ENCODE assay signal across 20 mouse cellular contexts in the genomic region with DNA sequence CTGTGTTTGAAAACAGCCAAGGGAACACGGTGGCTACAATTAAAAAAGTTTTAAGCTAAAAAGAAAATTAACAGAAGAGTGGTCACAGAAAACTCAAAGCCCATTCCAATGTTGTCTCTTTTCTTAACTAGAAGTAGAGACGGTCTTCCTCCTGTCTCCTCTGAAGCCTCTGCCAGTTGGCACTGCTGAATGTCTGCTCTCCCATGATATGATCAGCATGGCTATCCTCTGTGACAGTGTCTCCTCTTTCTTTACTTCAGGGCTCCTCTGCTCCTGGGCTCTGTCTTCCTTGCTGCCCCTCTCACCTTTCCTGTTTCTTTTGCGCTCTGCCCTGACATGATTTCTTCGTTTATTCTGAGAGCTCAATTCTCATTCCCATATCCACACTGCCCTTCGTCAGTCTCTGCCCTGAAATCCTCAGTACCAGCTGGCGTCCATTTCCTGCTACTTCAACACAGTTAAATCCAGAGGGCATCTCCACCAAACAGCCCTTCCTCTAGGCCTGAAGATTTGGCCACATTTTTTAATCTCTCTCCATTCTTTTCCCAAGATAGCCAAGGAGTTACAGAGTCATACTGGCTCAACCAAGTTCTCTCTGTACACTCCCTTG.
DNase-seq lines count a peak whose midpoint lies in the region; ATAC-seq and TF ChIP-seq lines count a peak whose summit lies in the region.
"Had no signal": no experiment of that assay in that cellular context is flagged by ENCODE, and none has a peak within 500 bp of the region (broad histone marks: within the 10 kb centered on the region; RNA-seq: fewer than 3 reads in every experiment).

No protein-coding gene starts in this region.

- no peak overlapping the region for H3K9ac ChIP-seq in forebrain, embryonic 16.5 days (replicated peaks; ENCODE audit: low read depth, low read length)
- H3K9ac ChIP-seq in forebrain, embryonic 12.5 days: no peak overlapping the region
- no peak overlapping the region for H3K9ac ChIP-seq in kidney, postnatal 0 days (ENCODE audit: low read depth, low read length)
- H3K9ac ChIP-seq in stomach, postnatal 0 days (ENCODE audit: low read length): no peak overlapping the region
- H3K9ac ChIP-seq: heart, embryonic 13.5 days; limb, embryonic 13.5 days; neural tube, embryonic 13.5 days had no signal

- H3K27me3 ChIP-seq in forebrain, embryonic 16.5 days (replicated peaks; ENCODE audit: control insufficient read depth, insufficient read depth, low read length): no peaks in the 10 kb centered on the region
- 0 out of 2 replicates have a peak, but pooled peaks cover 2% of the 10 kb centered on the region for H3K27me3 ChIP-seq in forebrain, embryonic 12.5 days
- H3K27me3 ChIP-seq in kidney, postnatal 0 days (ENCODE audit: insufficient read depth, low read length): no peaks in the 10 kb centered on the region
- H3K27me3 ChIP-seq in stomach, postnatal 0 days (ENCODE audit: control insufficient read depth, insufficient read depth, low read length): no peaks in the 10 kb centered on the region
- H3K27me3 ChIP-seq: heart, embryonic 13.5 days; limb, embryonic 13.5 days had no signal

- whole genome bisulfite sequencing in forebrain, embryonic 16.5 days: 71% methylated on average over 6 of the region's 6 CpGs
- WGBS in forebrain, embryonic 12.5 days: 87% methylated on average over 6 of the region's 6 CpGs
- WGBS in kidney, postnatal 0 days: 57% methylated on average over 6 of the region's 6 CpGs
- WGBS in stomach, postnatal 0 days: 44% methylated on average over 6 of the region's 6 CpGs

- H3K36me3 ChIP-seq in forebrain, embryonic 16.5 days (ENCODE audit: control insufficient read depth, insufficient read depth): no peaks in the 10 kb centered on the region
- H3K36me3 ChIP-seq in forebrain, embryonic 12.5 days (replicated peaks): no peaks in the 10 kb centered on the region
- H3K36me3 ChIP-seq in kidney, postnatal 0 days (ENCODE audit: insufficient read depth, low read length): no peaks in the 10 kb centered on the region
- no peaks in the 10 kb centered on the region for H3K36me3 ChIP-seq in stomach, postnatal 0 days (ENCODE audit: control insufficient read depth, insufficient read depth, low read length)
- H3K36me3 ChIP-seq: G1E; heart, embryonic 13.5 days; hindbrain, embryonic 10.5 days; limb, embryonic 13.5 days; neural tube, embryonic 13.5 days had no signal

- H3K27ac ChIP-seq in forebrain, embryonic 16.5 days (ENCODE audit: low read length): peak overlapping the region; percentile 61
- H3K27ac ChIP-seq in forebrain, embryonic 12.5 days: no peak overlapping the region
- H3K27ac ChIP-seq in kidney, postnatal 0 days: peak overlapping the region; percentile 84
- H3K27ac ChIP-seq in stomach, postnatal 0 days (replicated peaks): peak overlapping the region; percentile 58
- H3K27ac ChIP-seq: heart, embryonic 13.5 days; left cerebral cortex, adult 2 months; limb, embryonic 13.5 days; neural tube, embryonic 13.5 days had no signal

- no peak for TF ChIP-seq EP300 in stomach, postnatal 0 days (optimal IDR thresholded peaks at IDR 0.05)

- DNase-seq in kidney, postnatal 0 days (ENCODE audit: low spot score): no peak
- DNase-seq in kidney, adult 11 months: no peak
- peak; percentile 61 for DNase-seq in urinary bladder, postnatal 14 days (ENCODE audit: low spot score)
- DNase-seq in urinary bladder, adult 2 months (ENCODE audit: low spot score): no peak
- DNase-seq in stomach, postnatal 0 days (ENCODE audit: low spot score): no peak
- no peak for DNase-seq in layer of hippocampus, postnatal 14 days (ENCODE audit: low spot score in 2 of 2)
- DNase-seq: adrenal gland, adult 8-10 months; cerebellum, postnatal 25 days; gastrocnemius, postnatal 10 days; retina, postnatal 1 day; thymus, adult 18-20 months had no signal

- no peaks in the 10 kb centered on the region for H3K9me3 ChIP-seq in forebrain, embryonic 16.5 days (ENCODE audit: control insufficient read depth, low read length)
- H3K9me3 ChIP-seq in forebrain, embryonic 12.5 days: no peaks in the 10 kb centered on the region
- H3K9me3 ChIP-seq in kidney, postnatal 0 days (replicated peaks; ENCODE audit: low read length): no peaks in the 10 kb centered on the region
- no peaks in the 10 kb centered on the region for H3K9me3 ChIP-seq in stomach, postnatal 0 days (ENCODE audit: control insufficient read depth, low read length)
- H3K9me3 ChIP-seq: G1E; heart, embryonic 13.5 days; hindbrain, embryonic 10.5 days; limb, embryonic 13.5 days; neural tube, embryonic 13.5 days had no signal

- no peak overlapping the region for H3K4me2 ChIP-seq in forebrain, embryonic 16.5 days (ENCODE audit: low read length)
- H3K4me2 ChIP-seq in forebrain, embryonic 12.5 days: no peak overlapping the region
- no peak overlapping the region for H3K4me2 ChIP-seq in kidney, postnatal 0 days (ENCODE audit: low read length)
- no peak overlapping the region for H3K4me2 ChIP-seq in stomach, postnatal 0 days (replicated peaks; ENCODE audit: low read depth)
- H3K4me2 ChIP-seq: heart, embryonic 13.5 days; limb, embryonic 13.5 days; neural tube, embryonic 13.5 days had no signal

- peaks cover 18% of the 10 kb centered on the region for H3K4me1 ChIP-seq in forebrain, embryonic 16.5 days (replicated peaks; ENCODE audit: control insufficient read depth, insufficient read depth, low read length)
- H3K4me1 ChIP-seq in forebrain, embryonic 12.5 days: peaks cover 19% of the 10 kb centered on the region
- H3K4me1 ChIP-seq in kidney, postnatal 0 days (replicated peaks; ENCODE audit: insufficient read depth, low read length): 0 out of 2 replicates have a peak, but pooled peaks cover 5% of the 10 kb centered on the region
- no peaks in the 10 kb centered on the region for H3K4me1 ChIP-seq in stomach, postnatal 0 days (replicated peaks; ENCODE audit: control insufficient read depth, insufficient read depth)

- ATAC-seq in forebrain, embryonic 16.5 days: no peak
- no peak for ATAC-seq in forebrain, embryonic 12.5 days (ENCODE audit: low FRiP score)
- no peak for ATAC-seq in kidney, postnatal 0 days (replicated peaks; ENCODE audit: low FRiP score, low read depth)
- no peak for ATAC-seq in stomach, postnatal 0 days (ENCODE audit: low FRiP score, low TSS enrichment)
- ATAC-seq: inflammation-experienced regulatory T-cells, adult 6 months had no signal

- no peak overlapping the region for H3K4me3 ChIP-seq in forebrain, embryonic 16.5 days (replicated peaks; ENCODE audit: low read length)
- no peak overlapping the region for H3K4me3 ChIP-seq in forebrain, embryonic 12.5 days (replicated peaks)
- no peak overlapping the region for H3K4me3 ChIP-seq in kidney, postnatal 0 days (replicated peaks; ENCODE audit: low read depth, low read length)
- H3K4me3 ChIP-seq in stomach, postnatal 0 days (ENCODE audit: low read depth, low read length): no peak overlapping the region
- H3K4me3 ChIP-seq: heart, embryonic 13.5 days; hindbrain, embryonic 10.5 days; left cerebral cortex, adult 2 months; limb, embryonic 13.5 days; neural tube, embryonic 13.5 days had no signal

- no peak for TF ChIP-seq CTCF in kidney, postnatal 0 days (IDR thresholded peaks at IDR 0.05; ENCODE audit: low read depth)
- no peak for TF ChIP-seq CTCF in stomach, postnatal 0 days (IDR thresholded peaks at IDR 0.05; ENCODE audit: low read depth)
